Mouse (Mus musculus) kidney, adult 2 months (tissue): Measurements from ENCODE around the gene Rnf213. TPM values are rescaled to one million over a fixed set of nuclear protein-coding genes. Genes with fewer than 3 reads are reported as not detected.

ENCODE experiments used
- DNase-seq: peaks from one replicate; pipeline ENCODE4 v3.0.0; 2021
- H3K27ac ChIP-seq: fragments of 200-500 bp; 2 replicates; pipeline ENCODE4 v1.5.1; 2012; ENCODE audit warnings: low read depth, low read length, control low read depth, inconsistent platforms; ENCODE audit not compliant: insufficient read depth
- H3K27me3 ChIP-seq: fragments of 200-500 bp; replicated peaks from 2 replicates; pipeline ENCODE4 v1.6.1; 2012; ENCODE audit warnings: mild to moderate bottlenecking, moderate library complexity, low read length, inconsistent platforms; ENCODE audit not compliant: control insufficient read depth, insufficient read depth
- H3K36me3 ChIP-seq: fragments of 200-500 bp; 2 replicates; pipeline ENCODE4 v1.6.1; 2012; ENCODE audit warnings: mild to moderate bottlenecking, moderate library complexity, low read length, inconsistent platforms; ENCODE audit not compliant: control insufficient read depth, insufficient read depth
- H3K4me1 ChIP-seq: fragments of 200-500 bp; 2 replicates; pipeline ENCODE4 v1.6.1; 2011; ENCODE audit warnings: low read length; ENCODE audit not compliant: control insufficient read depth, insufficient read depth
- H3K4me3 ChIP-seq: fragments of 200-500 bp; 2 replicates; pipeline ENCODE4 v1.5.1; 2011; ENCODE audit warnings: mild to moderate bottlenecking, low read depth, low read length, control low read depth; ENCODE audit not compliant: insufficient read depth
- CTCF ChIP-seq: fragments of 200-500 bp; conservative IDR thresholded peaks from 2 replicates; pipeline ENCODE4 v1.5.1; 2011; ENCODE audit warnings: low read depth, mild to moderate bottlenecking, control low read depth, low read length, moderate library complexity, mixed read lengths; ENCODE audit not compliant: insufficient read depth, insufficient read length
- POLR2A ChIP-seq: fragments of 200-500 bp; IDR thresholded peaks from one replicate; pipeline ENCODE4 v1.6.1; 2011; ENCODE audit warnings: low read depth, low read length, control low read depth
- WGBS: fragments of 180-500 bp; shearing (Covaris S2); methylation state at CpG from one replicate; pipeline ENCODE4 v1.1.7; 2018; 5-methylcytosine and 5-hydroxymethylcytosine counted together
- polyA plus RNA-seq: library from polyadenylated mRNA; depleted of rRNA; stranded (reverse); fragments of >200 nt; gene quantifications from 2 replicates; pipeline ENCODE4 v1.2.3, GENCODE M21; 2012

Rnf213 gene
- polyA plus RNA-seq, 1 experiment: 18.5 TPM

DNA sequence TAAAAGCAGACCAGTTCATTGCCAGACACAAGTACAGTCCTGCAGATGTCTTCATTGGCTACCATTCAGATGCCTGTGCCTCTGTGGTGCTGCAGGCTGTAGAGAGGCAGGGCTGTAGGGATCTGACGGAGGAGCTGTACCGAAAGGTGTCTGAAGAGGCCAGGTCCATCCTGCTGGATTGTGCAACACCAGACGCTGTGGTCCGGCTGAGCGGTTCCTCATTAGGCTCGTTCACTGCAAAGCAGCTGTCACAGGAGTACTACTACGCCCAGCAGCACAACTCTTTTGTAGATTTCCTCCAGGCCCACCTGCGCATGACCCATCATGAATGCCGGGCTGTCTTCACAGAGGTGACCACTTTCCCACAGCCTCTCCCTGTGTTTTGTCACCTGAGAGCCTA is 50.5 kb downstream of the Rnf213 start:
- Histone ChIP-seq H3K27me3 (no peaks in the 10 kb centered on the region), H3K27ac (no peak overlapping the region), H3K4me3 (no peak overlapping the region), H3K36me3 (no peaks in the 10 kb centered on the region; the same call in none of the 2 replicates), H3K4me1 (no peaks in the 10 kb centered on the region)
- 92% methylated on average over 9 of the region's 9 CpGs for WGBS
- TF ChIP-seq CTCF: no peak
- no peak for TF ChIP-seq POLR2A
- no peak for DNase-seq

DNA sequence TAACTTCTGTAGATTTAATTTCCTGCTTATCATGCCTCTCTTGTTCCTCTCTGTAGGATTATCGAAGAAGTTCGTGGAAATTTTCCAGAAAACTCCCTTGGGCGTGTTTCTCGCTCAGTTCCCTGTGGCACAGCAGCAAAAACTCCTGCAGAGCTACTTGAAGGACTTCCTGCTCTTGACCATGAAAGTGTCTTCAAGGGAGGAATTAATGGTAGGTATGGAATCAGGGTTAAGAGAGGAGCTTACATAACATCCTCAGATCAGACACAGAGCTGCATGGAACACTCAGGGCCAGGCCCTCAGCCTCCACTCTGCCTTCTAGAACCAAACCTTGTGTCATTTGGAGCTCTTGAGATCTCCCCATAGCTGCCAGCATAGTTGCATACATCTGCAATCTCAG is 63.2 kb downstream of the Rnf213 start:
- TF ChIP-seq POLR2A (no peak), CTCF (no peak)

DNA sequence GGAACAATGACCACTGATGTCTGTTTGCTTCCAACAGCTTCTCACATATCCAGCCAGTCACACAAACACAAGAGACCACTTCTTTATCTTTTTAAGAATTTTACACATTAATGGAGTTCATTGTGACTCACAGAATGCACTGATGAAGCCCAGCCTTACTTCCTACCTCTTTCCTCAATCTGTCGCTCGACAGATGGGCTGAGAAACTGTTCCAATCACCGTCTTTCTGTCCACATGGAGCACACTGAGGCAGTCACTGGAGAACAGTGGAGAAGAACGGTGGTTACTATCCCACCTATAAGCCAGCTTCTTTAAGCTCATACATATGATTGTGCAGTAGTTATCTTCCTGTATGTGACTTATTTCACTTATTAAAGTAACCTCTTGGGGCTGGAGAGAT is 85.0 kb downstream of the Rnf213 start:
- TF ChIP-seq POLR2A: no peak
- TF ChIP-seq CTCF: no peak
- DNase-seq: no peak
- no peak overlapping the region for H3K27ac ChIP-seq
- H3K36me3 ChIP-seq: peaks cover 2% of the 10 kb centered on the region
- no peaks in the 10 kb centered on the region for H3K4me1 ChIP-seq
- 94% methylated on average over 4 of the region's 4 CpGs for WGBS
- no peaks in the 10 kb centered on the region for H3K27me3 ChIP-seq
- H3K4me3 ChIP-seq: no peak overlapping the region

More for the DNA sequence above, 63.2 kb downstream of the Rnf213 start:
- DNase-seq: no peak
- peaks cover 9% of the 10 kb centered on the region for H3K36me3 ChIP-seq
- no peak overlapping the region for H3K27ac ChIP-seq
- H3K4me1 ChIP-seq: no peaks in the 10 kb centered on the region
- H3K4me3 ChIP-seq: no peak overlapping the region
- no peaks in the 10 kb centered on the region for H3K27me3 ChIP-seq
- 84% methylated on average over 4 of the region's 4 CpGs for WGBS

DNA sequence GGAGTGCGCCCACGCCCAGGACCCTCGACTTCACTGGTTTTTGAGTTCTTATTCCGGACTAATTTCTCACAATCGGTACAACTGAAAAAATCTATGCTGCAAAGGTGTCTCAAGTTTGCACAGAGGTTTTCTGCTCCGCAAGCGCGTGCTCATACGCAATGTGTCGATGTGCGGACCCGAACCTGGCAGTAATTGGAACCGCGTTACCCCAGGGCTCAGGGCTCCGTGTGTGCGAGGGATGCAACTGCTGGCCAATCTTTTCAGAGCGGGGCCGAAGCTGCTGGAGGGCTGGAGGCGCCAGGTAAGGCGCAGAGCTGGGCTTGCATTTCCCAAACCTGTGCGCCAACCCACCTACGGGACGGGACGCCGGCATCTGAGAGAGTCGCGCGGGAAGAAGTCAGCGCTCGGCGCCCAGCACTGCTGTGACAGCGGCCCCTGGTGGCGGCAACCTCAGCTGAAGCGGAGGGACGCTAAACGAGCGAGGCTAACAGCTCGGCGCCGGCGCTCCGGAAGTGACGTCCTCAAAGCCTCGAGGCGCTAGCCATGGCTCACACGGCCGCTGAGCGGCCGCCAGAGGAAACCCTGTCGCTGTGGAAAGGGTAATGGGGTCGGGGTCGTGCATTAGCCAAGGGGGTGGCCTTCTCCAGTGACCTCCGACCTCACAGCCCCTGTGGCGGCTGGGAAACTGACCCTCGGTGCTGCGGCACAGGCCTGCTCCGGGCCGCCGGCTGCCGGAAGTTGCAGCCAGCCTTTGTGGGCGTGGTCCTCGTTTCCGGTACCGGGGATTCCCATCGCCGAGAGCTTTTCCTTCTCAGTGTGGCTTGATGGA is 98.2 kb downstream of the Rnf213 start, which contains the start of gene Endov:
TSS of gene Endov (plus strand) at position 487 of the 829 bp plus-strand sequence.
- Histone ChIP-seq H3K36me3 (no peaks in the 10 kb centered on the region), H3K27ac (peak within 1 kb of the TSS; percentile 92), H3K27me3 (no peaks in the 10 kb centered on the region), H3K4me3 (peak within 1 kb of the TSS; percentile 92), H3K4me1 (no peaks in the 10 kb centered on the region; the same call in 1 of the 2 replicates)
- TF ChIP-seq POLR2A (no peak), CTCF (peak; percentile 88)
- peak; percentile 98 for DNase-seq
- WGBS: 1% methylated on average over 66 of the region's 66 CpGs

DNA sequence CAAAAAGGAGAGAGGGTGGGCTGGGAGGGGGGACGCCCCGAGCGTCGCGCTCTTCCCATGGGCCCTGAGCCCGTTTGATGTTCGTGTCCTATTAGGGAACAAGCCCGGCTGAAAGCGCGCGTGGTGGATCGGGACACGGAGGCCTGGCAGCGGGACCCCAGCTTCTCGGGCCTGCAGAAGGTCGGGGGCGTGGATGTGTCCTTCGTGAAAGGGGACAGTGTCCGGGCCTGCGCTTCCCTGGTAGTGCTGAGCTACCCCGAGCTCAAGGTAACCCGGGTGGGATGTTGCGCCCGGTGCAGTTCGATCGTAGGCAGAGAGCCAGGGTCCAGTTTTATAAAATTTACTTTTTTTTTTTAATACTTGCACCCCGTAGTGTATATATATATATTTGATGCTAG is 98.8 kb downstream of the Rnf213 start:
- Histone ChIP-seq H3K27ac (peak overlapping the region; percentile 41; the same call in 1 of the 2 replicates), H3K4me3 (peak overlapping the region; percentile 92), H3K4me1 (no peaks in the 10 kb centered on the region; the same call in 1 of the 2 replicates), H3K27me3 (no peaks in the 10 kb centered on the region), H3K36me3 (no peaks in the 10 kb centered on the region)
- 3% methylated on average over 27 of the region's 27 CpGs for WGBS
- no peak for DNase-seq
- TF ChIP-seq CTCF (no peak), POLR2A (no peak)

DNA sequence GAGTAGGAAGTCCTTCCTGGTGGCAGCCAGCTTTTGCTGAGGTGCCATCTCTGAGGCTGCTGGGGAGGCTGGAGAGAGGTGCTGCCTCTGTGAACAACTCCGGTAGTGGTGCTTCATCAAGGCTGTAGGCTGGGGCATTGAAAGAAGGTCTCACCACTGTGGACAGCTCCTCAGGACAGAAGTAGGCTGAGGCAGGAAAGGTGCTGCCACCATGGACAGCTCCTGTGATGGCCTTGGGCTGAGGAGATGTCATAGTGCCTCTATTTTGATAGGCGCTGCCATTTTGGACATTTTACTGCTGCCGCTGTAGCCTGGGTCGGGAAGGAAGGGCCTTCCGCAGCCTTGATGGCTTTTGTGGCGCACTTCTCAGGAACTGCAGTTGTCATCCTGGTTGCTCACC is 99.9 kb downstream of the Rnf213 start:
- TF ChIP-seq CTCF (no peak), POLR2A (no peak)
- H3K27me3 ChIP-seq: no peaks in the 10 kb centered on the region
- WGBS: 93% methylated on average over 6 of the region's 6 CpGs
- no peak overlapping the region for H3K27ac ChIP-seq
- no peak overlapping the region for H3K4me3 ChIP-seq
- DNase-seq: no peak
- no peaks in the 10 kb centered on the region for H3K36me3 ChIP-seq
- no peaks in the 10 kb centered on the region; the same call in 1 of the 2 replicates for H3K4me1 ChIP-seq

DNA sequence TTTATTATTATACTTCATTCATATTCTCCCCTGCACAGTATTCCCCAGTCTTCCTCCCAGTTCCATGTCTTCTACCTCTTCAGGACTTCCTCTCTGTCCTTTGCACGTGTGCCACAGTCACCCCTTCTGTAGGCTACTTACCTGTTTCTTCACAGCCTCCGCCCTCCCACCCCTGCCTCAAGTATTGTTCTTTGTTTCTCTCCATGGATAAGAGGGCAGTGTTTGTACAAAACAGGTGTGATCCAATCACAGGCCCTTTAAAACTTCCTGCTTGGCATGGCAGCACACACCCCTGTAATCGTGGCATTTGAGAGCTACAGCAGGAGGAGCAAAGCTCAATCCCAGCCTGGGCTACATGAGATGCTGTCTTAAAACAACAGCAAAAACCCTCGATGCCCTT is 100.6 kb downstream of the Rnf213 start:
- no peak for DNase-seq
- WGBS: 53% methylated on average over 4 of the region's 4 CpGs
- TF ChIP-seq CTCF (no peak), POLR2A (no peak)
- no peaks in the 10 kb centered on the region; the same call in 1 of the 2 replicates for H3K4me1 ChIP-seq
- H3K36me3 ChIP-seq: no peaks in the 10 kb centered on the region
- H3K27ac ChIP-seq: no peak overlapping the region
- H3K27me3 ChIP-seq: no peaks in the 10 kb centered on the region
- H3K4me3 ChIP-seq: no peak overlapping the region
